Mouse (Mus musculus): ENCODE results near the gene Amdhd2. TPM values are rescaled to one million over a fixed set of nuclear protein-coding genes. Genes with fewer than 3 reads are reported as not detected.

Amdhd2 gene
- polyA plus RNA-seq, 1 experiment from 2014 or later: 44.5 TPM

GRCm38 (mm10) chr17:24205908-24206361, 42.4 kb upstream of the Amdhd2 start:
- Histone ChIP-seq H3K27me3 (ENCODE audit: insufficient read depth, poor library complexity, severe bottlenecking) (peaks cover 39% of the 10 kb centered on the region), H3K4me1 (peaks cover 86% of the 10 kb centered on the region), H3K36me3 (no peaks in the 10 kb centered on the region), H3K27ac (peak overlapping the region; percentile 87), H3K4me3 (peak overlapping the region; percentile 75), H3K9me3 (no peaks in the 10 kb centered on the region)
- no peak for DNase-seq (ENCODE audit: low spot score)
- 6% methylated on average over 15 of the region's 15 CpGs for WGBS

GRCm38 (mm10) chr17:24205284-24205888, 41.8 kb upstream of the Amdhd2 start, which contains the start of gene Tbc1d24:
Tbc1d24 (minus strand) TSS chr17:24205562.
- peak within 1 kb of the TSS; percentile 87 for H3K27ac ChIP-seq

GRCm38 (mm10) chr17:24204846-24205245, 41.3 kb upstream of the Amdhd2 start:
- H3K4me1 ChIP-seq: peaks cover 82% of the 10 kb centered on the region
- peaks cover 28% of the 10 kb centered on the region for H3K27me3 ChIP-seq (ENCODE audit: insufficient read depth, poor library complexity, severe bottlenecking)
- 11% methylated on average over 7 of the region's 7 CpGs for WGBS
- H3K36me3 ChIP-seq: no peaks in the 10 kb centered on the region
- DNase-seq (ENCODE audit: low spot score): no peak
- peak overlapping the region; percentile 87 for H3K27ac ChIP-seq
- no peaks in the 10 kb centered on the region for H3K9me3 ChIP-seq
- peak overlapping the region; percentile 75 for H3K4me3 ChIP-seq

More at GRCm38 (mm10) chr17:24205284-24205888, 41.8 kb upstream of the Amdhd2 start, which contains the start of gene Tbc1d24:
- Histone ChIP-seq H3K4me1 (peaks cover 81% of the 10 kb centered on the region), H3K36me3 (no peaks in the 10 kb centered on the region), H3K27me3 (ENCODE audit: insufficient read depth, poor library complexity, severe bottlenecking) (peaks cover 33% of the 10 kb centered on the region), H3K9me3 (no peaks in the 10 kb centered on the region), H3K4me3 (peak within 1 kb of the TSS; percentile 75)
- under 1% methylated on average over 64 of the region's 65 CpGs for WGBS
- DNase-seq (ENCODE audit: low spot score): peak; percentile 96

GRCm38 (mm10) chr17:24203611-24204534, 40.3 kb upstream of the Amdhd2 start:
- peaks cover 24% of the 10 kb centered on the region for H3K27me3 ChIP-seq (ENCODE audit: insufficient read depth, poor library complexity, severe bottlenecking)
- DNase-seq (ENCODE audit: low spot score): no peak
- no peaks in the 10 kb centered on the region for H3K36me3 ChIP-seq
- 47% methylated on average over 3 of the region's 3 CpGs for WGBS
- peaks cover 82% of the 10 kb centered on the region for H3K4me1 ChIP-seq
- peak overlapping the region; percentile 75 for H3K4me3 ChIP-seq
- H3K9me3 ChIP-seq: no peaks in the 10 kb centered on the region
- peak overlapping the region; percentile 33; the same call in 1 of the 2 replicates for H3K27ac ChIP-seq

- 23% methylated on average over 4 of the region's 4 CpGs for WGBS
- Histone ChIP-seq H3K27ac (peak overlapping the region; percentile 33; the same call in 1 of the 2 replicates), H3K4me1 (peaks cover 81% of the 10 kb centered on the region), H3K36me3 (no peaks in the 10 kb centered on the region), H3K4me3 (no peak overlapping the region; the same call in 1 of the 2 replicates), H3K27me3 (ENCODE audit: insufficient read depth, poor library complexity, severe bottlenecking) (peaks cover 20% of the 10 kb centered on the region), H3K9me3 (no peaks in the 10 kb centered on the region)
- peak; percentile 92 for DNase-seq (ENCODE audit: low spot score)
These were observed 39.5 kb upstream of the Amdhd2 start for GRCm38 (mm10) chr17:24203068-24203467.

GRCm38 (mm10) chr17:24201092-24201491, 37.5 kb upstream of the Amdhd2 start:
- Histone ChIP-seq H3K9me3 (no peaks in the 10 kb centered on the region), H3K4me3 (no peak overlapping the region), H3K36me3 (no peaks in the 10 kb centered on the region), H3K4me1 (peaks cover 77% of the 10 kb centered on the region), H3K27me3 (ENCODE audit: insufficient read depth, poor library complexity, severe bottlenecking) (peaks cover under 1% of the 10 kb centered on the region), H3K27ac (no peak overlapping the region)
- WGBS: 80% methylated on average over 4 of the region's 4 CpGs
- DNase-seq (ENCODE audit: low spot score): no peak

GRCm38 (mm10) chr17:24199741-24200140, 36.2 kb upstream of the Amdhd2 start:
- DNase-seq (ENCODE audit: low spot score): no peak
- Histone ChIP-seq H3K27ac (0 out of 2 replicates have a peak overlapping the region, but pooled peaks have one; percentile 31), H3K9me3 (no peaks in the 10 kb centered on the region), H3K4me1 (peaks cover 72% of the 10 kb centered on the region), H3K4me3 (no peak overlapping the region), H3K36me3 (no peaks in the 10 kb centered on the region), H3K27me3 (ENCODE audit: insufficient read depth, poor library complexity, severe bottlenecking) (no peaks in the 10 kb centered on the region)
- 34% methylated on average over 4 of the region's 4 CpGs for WGBS

GRCm38 (mm10) chr17:24199252-24199651, 35.7 kb upstream of the Amdhd2 start:
- 56% methylated on average over 4 of the region's 4 CpGs for WGBS
- no peaks in the 10 kb centered on the region for H3K9me3 ChIP-seq
- peaks cover 72% of the 10 kb centered on the region for H3K4me1 ChIP-seq
- no peaks in the 10 kb centered on the region for H3K36me3 ChIP-seq
- DNase-seq (ENCODE audit: low spot score): no peak
- H3K4me3 ChIP-seq: no peak overlapping the region
- 0 out of 2 replicates have a peak overlapping the region, but pooled peaks have one; percentile 31 for H3K27ac ChIP-seq
- H3K27me3 ChIP-seq (ENCODE audit: insufficient read depth, poor library complexity, severe bottlenecking): no peaks in the 10 kb centered on the region

- no peak for DNase-seq (ENCODE audit: low spot score)
- 41% methylated on average over 15 of the region's 15 CpGs for WGBS
- peak overlapping the region; percentile 69 for H3K27ac ChIP-seq
- H3K4me1 ChIP-seq: peaks cover 69% of the 10 kb centered on the region
- no peaks in the 10 kb centered on the region for H3K9me3 ChIP-seq
- no peaks in the 10 kb centered on the region for H3K27me3 ChIP-seq (ENCODE audit: insufficient read depth, poor library complexity, severe bottlenecking)
- no peak overlapping the region for H3K4me3 ChIP-seq
- H3K36me3 ChIP-seq: no peaks in the 10 kb centered on the region
These were observed 33.7 kb upstream of the Amdhd2 start for GRCm38 (mm10) chr17:24197032-24197824.

GRCm38 (mm10) chr17:24195349-24195748, 31.8 kb upstream of the Amdhd2 start:
- Histone ChIP-seq H3K4me1 (peaks cover 74% of the 10 kb centered on the region), H3K27ac (no peak overlapping the region)
- 73% methylated on average over 2 of the region's 2 CpGs for WGBS

GRCm38 (mm10) chr17:24193769-24194168, 30.2 kb upstream of the Amdhd2 start:
- Histone ChIP-seq H3K27ac (peak overlapping the region; percentile 36; the same call in 1 of the 2 replicates), H3K4me3 (no peak overlapping the region), H3K4me1 (peaks cover 58% of the 10 kb centered on the region), H3K36me3 (peaks cover 2% of the 10 kb centered on the region; the same call in 1 of the 2 replicates), H3K9me3 (no peaks in the 10 kb centered on the region), H3K27me3 (ENCODE audit: insufficient read depth, poor library complexity, severe bottlenecking) (no peaks in the 10 kb centered on the region)
- 49% methylated on average over 5 of the region's 5 CpGs for WGBS
- DNase-seq (ENCODE audit: low spot score): no peak

More at GRCm38 (mm10) chr17:24195349-24195748, 31.8 kb upstream of the Amdhd2 start:
- Histone ChIP-seq H3K9me3 (no peaks in the 10 kb centered on the region), H3K27me3 (ENCODE audit: insufficient read depth, poor library complexity, severe bottlenecking) (no peaks in the 10 kb centered on the region), H3K36me3 (no peaks in the 10 kb centered on the region), H3K4me3 (no peak overlapping the region)
- no peak for DNase-seq (ENCODE audit: low spot score)

- DNase-seq (ENCODE audit: low spot score): no peak
- H3K4me1 ChIP-seq: peaks cover 53% of the 10 kb centered on the region
- H3K27ac ChIP-seq: no peak overlapping the region
- no peak overlapping the region for H3K4me3 ChIP-seq
- H3K27me3 ChIP-seq (ENCODE audit: insufficient read depth, poor library complexity, severe bottlenecking): no peaks in the 10 kb centered on the region
- no peaks in the 10 kb centered on the region for H3K9me3 ChIP-seq
- H3K36me3 ChIP-seq: peaks cover 7% of the 10 kb centered on the region; the same call in 1 of the 2 replicates
- 78% methylated on average over 8 of the region's 8 CpGs for WGBS
These were observed 29.7 kb upstream of the Amdhd2 start for GRCm38 (mm10) chr17:24193268-24193667.

All from heart, embryonic 10.5 days (tissue).